Mouse (Mus musculus): ENCODE measurements at regions not wholly inside any gene's neighbourhood (a gene's known extent, or its start where the extent isn't known, plus 50 kb on each side); places are given as distances from the start of the nearest gene placed in this dataset.
A peak's percentile ranks its signal among the peaks of the same experiment; 100 is the strongest.

- no peak for DNase-seq (ENCODE audit: low spot score in 2 of 2)
Observed at GRCm38 (mm10) chr8:77774551-77775335, 50.5 kb upstream of the Ednra start.

GRCm38 (mm10) chr8:77775526-77775925 lies 51.3 kb upstream of the Ednra start:
- no peak for DNase-seq (ENCODE audit: low spot score in 2 of 2)

- no peak for DNase-seq (ENCODE audit: low spot score in 2 of 2)
Observed at GRCm38 (mm10) chr8:77777597-77777996, 53.3 kb upstream of the Ednra start.

GRCm38 (mm10) chr8:77785676-77786255 lies 61.5 kb upstream of the Ednra start:
- DNase-seq (ENCODE audit: low spot score in 2 of 2): no peak

- DNase-seq (ENCODE audit: low spot score in 2 of 2): no peak
Observed at GRCm38 (mm10) chr8:77794911-77795310, 70.6 kb upstream of the Ednra start.

GRCm38 (mm10) chr8:77803147-77803903 lies 79.1 kb upstream of the Ednra start:
- peak; percentile 35 to 59 for DNase-seq (ENCODE audit: low spot score in 2 of 2)

GRCm38 (mm10) chr8:77804536-77804935 lies 80.3 kb upstream of the Ednra start:
- no peak for DNase-seq (ENCODE audit: low spot score in 2 of 2)

- no peak for DNase-seq (ENCODE audit: low spot score in 2 of 2)
Observed at GRCm38 (mm10) chr8:77804956-77805355, 80.7 kb upstream of the Ednra start.

- no peak for DNase-seq (ENCODE audit: low spot score in 2 of 2)
Observed at GRCm38 (mm10) chr8:77805657-77806056, 81.4 kb upstream of the Ednra start.

- no peak for DNase-seq (ENCODE audit: low spot score in 2 of 2)
Observed at GRCm38 (mm10) chr8:77814796-77815647, 90.8 kb upstream of the Ednra start.

- DNase-seq (ENCODE audit: low spot score in 2 of 2): no peak
Observed at GRCm38 (mm10) chr8:77815648-77815971, 91.3 kb upstream of the Ednra start.

GRCm38 (mm10) chr8:77816217-77816616 lies 92.0 kb upstream of the Ednra start:
- DNase-seq (ENCODE audit: low spot score in 2 of 2): no peak

GRCm38 (mm10) chr8:77825786-77826185 lies 101.5 kb upstream of the Ednra start:
- no peak for DNase-seq (ENCODE audit: low spot score in 2 of 2)

- DNase-seq (ENCODE audit: low spot score in 2 of 2): peak; percentile 16 to 20
Observed at GRCm38 (mm10) chr8:77826255-77826654, 102.0 kb upstream of the Ednra start.

- no peak for DNase-seq (ENCODE audit: low spot score in 2 of 2)
Observed at GRCm38 (mm10) chr8:77828079-77828478, 103.8 kb upstream of the Ednra start.

GRCm38 (mm10) chr8:77829126-77829748 lies 105.0 kb upstream of the Ednra start:
- no peak for DNase-seq (ENCODE audit: low spot score in 2 of 2)

- DNase-seq (ENCODE audit: low spot score in 2 of 2): no peak
Observed at GRCm38 (mm10) chr8:77829764-77830163, 105.5 kb upstream of the Ednra start.

- no peak for DNase-seq (ENCODE audit: low spot score in 2 of 2)
Observed at GRCm38 (mm10) chr8:77834283-77834682, 110.0 kb upstream of the Ednra start.

- DNase-seq (ENCODE audit: low spot score in 2 of 2): no peak
Observed at GRCm38 (mm10) chr8:77836902-77837489, 112.7 kb upstream of the Ednra start.

- no peak for DNase-seq (ENCODE audit: low spot score in 2 of 2)
Observed at GRCm38 (mm10) chr8:77842392-77843139, 118.3 kb upstream of the Ednra start.
